Mouse (Mus musculus) lung, adult 18-20 months (tissue): Measurements from ENCODE around the gene Cmss1.
A peak's percentile ranks its signal among the peaks of the same experiment; 100 is the strongest.

ENCODE experiments used
- DNase-seq, 2 experiments: peaks; one replicate each; pipeline ENCODE4 v3.0.0; 2022; ENCODE audit warnings: mixed read lengths in 2 of 2

The Cmss1 gene

DNA sequence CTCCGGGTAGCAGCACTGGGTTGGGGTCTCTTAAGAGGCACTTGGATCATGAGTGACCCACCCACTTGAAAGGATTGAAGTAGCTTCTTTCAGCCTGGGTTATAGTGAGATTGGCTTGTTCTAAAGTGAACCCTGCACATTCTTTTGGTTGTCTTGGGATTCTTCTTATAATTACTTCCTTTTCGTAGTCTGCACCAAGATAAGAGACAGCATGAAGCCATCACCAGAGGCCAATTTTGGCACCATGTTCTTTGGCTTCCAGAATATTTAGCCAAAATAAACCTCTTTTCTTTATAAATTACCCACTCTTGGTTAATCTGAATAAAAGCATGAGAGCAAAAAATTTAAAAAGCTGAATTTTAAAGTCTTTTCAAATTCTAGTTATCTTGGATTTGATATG is 136.8 kb downstream of the Cmss1 start:
- no peak for DNase-seq

DNA sequence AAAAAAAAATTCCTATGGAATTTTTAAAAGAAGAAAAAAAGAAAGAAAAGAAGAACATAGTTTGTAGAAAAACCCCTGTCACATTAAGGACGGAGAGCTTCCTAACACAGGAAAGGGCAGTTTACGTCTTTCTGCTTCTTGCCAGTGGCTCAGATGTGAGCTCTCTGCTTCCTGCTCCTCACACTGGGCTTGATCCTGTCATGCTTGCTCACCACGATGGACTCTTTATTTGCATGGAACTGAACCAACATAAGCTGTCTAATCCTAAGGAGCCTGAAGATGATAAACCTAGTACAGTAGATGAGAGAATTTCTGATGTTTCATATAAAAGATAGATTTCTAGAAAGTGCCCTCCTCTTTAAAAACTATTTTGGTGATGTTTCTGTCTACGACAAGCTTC is 137.4 kb downstream of the Cmss1 start:
- no peak for DNase-seq

DNA sequence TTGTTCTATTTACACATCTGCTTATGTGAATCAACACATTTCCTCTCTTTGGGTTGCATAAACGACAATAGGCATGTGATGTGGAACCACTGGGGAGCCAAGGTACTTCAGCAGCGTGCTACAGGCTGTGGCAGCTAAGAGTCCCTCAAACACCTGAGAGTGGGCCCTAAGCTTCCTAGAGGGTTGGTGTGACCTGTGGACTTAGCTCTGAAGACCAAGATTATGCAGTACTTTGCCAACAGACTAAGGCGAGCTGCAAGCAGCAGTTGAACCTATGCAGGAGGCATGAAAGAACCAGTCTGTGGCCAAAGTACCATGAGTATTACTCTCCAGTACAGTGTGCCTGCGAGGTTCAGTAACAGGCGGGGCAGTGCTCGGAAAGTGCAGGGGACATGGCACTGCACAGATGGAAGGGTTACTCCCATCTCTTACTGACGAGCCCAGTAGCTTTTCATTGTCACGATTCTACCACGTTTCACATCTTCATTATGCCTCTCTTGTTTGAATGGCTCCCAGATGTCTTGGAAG is 141.2 kb downstream of the Cmss1 start:
- no peak for DNase-seq

DNA sequence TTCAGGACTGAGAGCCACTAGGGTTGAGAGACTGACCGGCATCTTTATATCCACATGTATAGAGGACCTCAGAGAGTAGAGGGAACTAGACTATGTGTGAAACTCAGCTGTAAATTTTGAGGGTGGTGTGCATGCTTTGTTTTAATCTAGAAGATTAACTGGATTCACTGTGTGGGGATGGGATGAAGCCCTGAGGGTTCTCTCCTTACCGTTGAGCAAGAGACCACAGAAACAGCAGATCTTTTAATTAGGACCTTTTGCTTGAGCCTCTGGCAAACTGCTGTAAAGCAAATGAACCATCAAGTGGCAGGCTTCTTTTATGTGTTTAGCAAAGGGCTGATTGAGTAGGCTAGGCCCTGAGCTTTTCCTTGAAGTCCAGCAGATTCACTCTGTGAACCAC is 150.7 kb downstream of the Cmss1 start:
- DNase-seq = no peak

DNA sequence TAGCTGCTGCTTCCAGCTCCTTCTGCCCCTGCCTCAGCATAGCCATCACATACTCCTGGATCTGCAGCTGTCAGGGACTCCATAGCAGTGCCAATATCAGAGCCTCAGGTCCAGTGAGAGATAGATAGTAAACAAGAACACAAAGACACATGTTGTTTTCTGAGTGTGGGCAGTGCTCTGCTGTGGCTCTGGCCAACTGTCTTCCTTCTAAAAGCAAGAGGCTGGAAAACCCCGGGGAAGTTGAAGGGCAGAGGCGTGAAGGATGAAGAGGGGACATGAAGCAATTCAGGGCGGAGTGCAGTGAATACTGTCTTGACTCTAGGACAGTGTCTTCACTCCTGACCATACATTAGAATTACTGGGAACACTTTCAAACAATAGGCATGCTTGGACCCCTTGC is 151.1 kb downstream of the Cmss1 start:
- DNase-seq = no peak

DNA sequence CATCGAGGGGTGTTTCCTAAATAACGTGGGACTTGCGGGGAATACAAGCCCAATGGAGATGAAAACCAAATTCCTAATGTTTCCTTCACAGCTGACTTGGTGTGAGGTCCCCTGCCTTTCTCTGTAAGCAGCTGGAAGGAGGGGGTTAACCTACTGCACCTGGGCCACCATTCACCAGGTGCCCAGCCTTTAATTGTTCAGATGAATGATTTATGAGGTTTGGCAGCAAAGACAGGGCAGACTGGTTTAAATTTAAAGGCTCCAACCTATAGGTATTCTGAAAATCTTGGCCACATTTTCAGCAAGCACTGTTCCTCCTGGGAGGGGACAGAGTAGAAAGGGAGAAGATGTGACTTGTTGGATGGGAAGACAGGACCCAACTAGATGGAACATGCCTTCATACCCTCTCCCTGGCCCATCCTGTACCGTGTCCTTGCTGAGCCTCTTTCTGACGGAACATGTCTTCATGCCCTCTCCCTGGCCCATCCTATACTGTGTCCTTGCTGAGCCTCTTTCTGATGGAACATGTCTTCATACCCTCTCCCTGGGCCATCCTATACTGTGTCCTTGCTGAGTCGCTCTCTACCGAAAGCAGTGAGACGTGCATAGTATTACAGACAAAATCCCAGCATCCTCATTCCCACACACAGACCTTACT is 152.4 kb downstream of the Cmss1 start:
- DNase-seq = no peak

DNA sequence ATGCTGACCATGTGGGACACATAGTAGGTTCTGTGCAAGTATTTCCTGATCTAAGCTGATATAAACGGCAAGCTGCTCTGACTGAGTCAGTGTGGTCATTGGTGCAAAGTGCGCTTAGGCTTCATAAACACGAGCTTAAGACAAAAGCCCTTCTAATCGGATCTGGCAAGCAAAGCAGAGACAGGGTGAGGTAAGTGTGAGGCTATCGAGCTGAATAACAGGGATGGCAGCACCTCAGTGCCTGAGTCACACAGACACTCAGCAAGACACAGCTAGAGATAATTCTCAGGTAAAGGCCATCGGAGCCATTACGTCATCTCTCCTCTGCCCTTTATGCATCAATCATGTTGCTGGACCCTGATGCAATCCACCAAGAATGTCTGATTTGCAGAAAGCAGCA is 153.7 kb downstream of the Cmss1 start:
- peak in 1 of 2 experiments; percentile 12 for DNase-seq

DNA sequence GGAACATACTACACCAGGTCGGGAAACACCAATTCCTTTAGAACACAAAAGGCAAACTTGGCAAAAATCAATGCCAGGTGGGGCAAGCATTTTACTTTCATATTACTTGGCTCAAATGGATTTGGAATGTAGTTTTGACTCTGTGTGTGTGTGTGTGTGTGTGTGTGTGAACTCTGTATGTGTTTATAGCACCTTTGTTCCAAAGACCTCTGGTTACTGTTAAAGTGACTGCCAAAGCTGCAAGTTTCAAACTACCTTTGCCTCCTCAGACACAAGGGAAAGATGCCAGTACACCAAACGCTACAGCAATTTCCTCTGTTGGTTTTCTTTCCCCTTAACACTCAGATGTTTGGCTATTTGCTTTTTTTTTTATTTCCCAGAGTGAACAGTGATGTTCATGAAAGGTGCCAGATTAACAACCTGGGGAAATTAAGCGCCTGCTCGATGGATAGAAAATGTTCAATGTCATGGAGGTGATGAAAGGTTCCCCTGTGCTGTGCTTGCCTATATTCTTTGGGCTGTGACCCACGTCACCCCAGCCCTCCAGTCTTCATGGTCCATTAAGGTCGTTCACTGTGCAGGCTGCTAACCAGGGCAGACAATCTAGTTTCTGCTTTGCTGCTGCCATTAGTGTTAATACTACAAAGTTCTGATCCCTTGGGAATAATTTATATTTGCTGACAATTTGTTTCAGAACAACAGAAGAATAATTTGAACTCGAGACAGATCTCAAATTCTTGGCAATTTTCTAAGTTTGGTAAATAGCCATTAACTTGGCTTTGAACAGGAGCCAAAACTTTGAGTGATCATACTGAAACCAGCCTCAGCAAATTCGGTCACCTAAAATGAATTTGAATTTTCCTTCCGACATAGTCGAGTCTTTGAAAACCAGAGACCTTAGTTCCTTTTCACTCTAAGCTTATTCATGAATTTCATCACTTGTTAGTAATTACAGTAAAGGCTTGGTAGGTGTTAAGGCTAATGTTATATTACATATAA is 161.3 kb downstream of the Cmss1 start:
- no peak for DNase-seq

DNA sequence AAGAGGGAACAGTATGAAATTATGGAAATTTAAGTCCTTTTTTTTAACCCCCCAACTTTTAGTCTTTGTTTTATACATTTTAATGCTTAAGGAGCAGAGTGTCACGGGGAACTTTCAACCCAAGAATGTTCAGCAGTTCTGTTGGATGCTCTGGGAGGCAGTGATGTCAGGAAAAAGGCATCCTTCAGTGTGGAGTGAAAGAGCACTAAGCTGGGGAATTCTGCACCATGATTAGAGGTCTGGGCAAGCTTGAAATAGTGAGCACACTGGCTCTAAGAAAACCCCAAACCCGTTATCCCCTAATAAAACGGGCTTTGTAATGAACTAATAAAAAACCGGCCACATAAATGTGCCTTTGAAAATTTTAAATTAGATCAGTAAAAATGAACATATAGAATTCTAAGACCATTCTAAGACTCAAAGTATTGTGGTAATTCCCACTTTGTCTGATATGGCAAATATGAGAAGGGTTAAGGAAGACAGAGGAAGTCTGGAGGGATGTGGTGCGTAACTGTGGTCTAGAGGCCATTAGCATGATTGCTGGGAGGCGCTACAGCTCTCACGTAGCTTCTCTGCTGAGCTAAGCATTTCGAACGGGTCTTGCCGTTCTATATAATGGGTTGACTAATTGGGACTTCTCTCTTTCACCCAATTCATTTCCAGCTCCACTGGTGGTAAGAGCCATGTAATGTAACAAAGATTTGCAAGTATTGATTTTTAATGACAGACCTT is 165.8 kb downstream of the Cmss1 start:
- DNase-seq = no peak

DNA sequence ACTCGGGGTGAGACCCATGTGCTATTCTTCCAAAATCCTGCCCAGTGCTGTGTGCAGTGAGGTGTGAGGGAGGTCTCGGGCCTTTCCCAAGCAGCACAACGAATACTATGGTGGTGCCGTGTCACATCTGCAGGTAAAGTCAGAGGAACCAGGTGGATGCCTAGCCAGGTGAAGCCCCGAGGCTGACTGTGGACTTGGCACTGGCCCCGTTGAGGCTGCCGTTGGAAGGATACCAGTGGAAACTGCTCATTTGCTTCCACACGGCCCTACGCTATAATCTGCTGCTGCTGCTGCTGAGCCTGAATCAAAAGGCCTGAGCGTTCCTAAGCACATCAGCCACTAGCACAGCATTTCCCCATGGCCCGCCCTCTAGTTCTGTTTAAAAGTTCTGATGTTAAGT is 167.5 kb downstream of the Cmss1 start:
- no peak for DNase-seq

DNA sequence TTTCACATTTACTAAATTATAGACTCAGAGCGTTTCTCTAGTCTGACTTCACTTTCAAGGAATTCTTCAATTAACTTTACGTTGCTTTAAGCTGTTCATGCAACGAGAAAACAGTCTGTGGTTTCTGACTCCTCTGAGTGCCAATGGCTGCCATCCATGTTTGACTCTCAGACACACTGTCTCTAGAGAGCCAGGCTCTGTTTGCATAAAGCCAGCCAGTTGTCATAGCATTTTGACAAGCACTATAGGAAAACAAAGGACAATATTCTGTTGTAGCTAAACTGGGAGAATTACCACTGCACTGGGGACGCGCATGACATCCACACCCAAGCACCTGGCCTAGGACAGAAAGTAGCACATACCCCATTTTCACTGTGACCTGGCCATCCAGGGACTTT is 168.4 kb downstream of the Cmss1 start:
- no peak for DNase-seq

DNA sequence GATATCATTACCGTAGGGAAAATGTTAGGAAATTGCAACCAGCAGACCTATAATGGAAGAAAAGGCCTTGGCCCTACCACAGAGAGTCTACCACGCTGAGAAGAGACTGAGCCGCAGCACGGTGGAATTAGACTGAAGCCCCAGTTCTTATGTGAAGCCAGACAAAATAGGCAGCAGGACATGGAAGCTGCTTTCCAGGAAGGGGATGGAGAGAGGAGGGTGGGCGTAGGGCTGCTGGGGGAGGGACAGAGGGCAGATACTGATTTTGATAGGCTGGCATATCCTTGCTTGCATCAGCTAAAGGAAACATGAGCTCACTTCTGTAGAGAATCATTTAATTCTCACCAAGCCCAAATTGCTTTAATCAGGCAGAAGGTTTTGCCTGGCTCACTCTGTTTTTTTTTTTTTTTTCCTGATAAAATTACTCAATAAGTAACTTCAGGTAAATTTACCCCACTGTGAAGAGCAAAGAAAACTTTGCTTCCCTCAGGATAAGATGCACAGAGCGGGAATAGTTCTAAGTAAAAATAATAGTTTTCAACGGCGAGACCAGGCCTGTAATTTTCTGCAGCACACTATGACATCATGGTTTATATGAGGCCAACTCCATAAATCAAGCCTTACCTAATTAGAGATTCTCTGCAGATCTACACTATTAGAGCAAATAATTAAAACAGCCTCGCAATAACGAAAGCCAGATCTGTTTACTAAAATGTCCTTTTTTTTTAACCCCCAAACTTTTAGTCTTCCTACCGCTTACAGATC is 169.0 kb downstream of the Cmss1 start:
- no peak for DNase-seq

DNA sequence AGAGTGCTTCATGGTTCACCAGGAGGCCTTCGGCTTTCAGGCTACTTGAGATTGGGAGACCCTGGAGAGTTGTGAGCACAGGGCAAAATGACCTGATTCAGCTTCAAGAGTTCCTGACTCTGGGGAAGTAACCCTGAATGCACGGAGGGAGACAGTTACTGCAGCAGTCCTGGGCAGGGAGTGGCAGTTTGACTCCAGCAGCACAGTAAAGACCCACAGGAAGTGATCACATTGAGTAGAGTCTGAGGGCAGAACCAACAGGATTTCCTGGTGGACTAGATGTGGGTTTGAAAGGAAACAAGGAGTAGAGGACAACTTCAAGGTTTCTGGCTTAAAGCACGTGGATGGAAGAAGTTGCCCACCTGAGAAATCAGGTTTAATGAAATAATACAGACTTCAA is 172.0 kb downstream of the Cmss1 start:
- no peak for DNase-seq

DNA sequence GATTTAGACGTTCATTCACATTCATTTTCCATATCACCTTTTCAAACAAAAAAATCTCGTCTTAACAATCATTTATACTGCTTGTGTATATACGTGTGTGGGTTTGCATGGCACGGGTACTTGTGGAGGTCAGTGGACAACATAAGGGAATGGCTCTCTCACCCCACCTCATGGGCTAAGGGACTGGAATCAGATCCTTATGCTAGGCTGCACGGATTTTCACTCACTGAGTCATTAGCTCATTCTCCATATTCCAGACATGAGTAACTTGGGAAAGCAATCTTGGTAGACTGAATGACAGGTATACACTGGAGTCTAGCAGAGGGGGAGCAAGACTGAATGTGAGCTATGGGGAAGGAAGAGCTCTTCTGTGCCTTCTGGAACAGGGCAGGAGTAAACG is 173.0 kb downstream of the Cmss1 start:
- DNase-seq = no peak

DNA sequence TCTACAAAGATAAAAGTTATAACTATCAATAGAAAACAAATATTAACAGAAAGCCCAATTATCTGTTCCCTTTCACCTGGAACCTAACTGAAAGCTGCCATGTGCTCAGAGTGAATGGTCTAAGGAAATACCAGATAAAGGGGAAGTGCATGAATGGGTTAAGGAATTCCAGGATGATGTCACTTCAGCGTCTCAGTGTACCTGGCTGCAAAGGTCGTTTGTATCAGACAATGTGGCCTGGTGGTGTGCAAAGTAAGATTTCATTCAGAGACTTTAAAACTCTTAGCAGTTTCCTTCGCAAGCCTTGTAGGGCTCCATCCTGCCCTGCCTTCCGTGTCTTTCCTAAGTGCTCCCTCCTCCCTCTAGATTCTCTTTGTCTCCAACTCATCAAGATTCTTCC is 173.5 kb downstream of the Cmss1 start:
- DNase-seq = no peak

DNA sequence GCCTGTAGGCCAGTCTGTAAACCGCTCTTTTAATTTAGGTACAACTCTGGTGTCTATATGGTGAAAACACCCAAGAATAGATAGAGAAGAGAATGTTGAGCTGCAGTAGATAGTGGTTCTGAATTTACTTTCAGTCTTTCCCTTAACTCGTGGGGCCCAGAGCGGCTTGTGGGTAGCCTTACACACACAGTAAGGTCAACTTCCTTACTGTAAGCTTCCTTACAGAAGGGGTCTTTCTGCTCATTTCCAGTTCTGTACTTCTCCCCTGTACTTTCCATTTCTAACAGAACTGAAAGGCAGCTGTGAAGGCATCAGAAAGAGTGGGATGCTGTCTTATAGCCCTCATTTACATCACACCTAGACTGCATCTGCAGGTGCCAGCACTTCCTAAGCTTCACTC is 175.4 kb downstream of the Cmss1 start:
- DNase-seq = no peak

DNA sequence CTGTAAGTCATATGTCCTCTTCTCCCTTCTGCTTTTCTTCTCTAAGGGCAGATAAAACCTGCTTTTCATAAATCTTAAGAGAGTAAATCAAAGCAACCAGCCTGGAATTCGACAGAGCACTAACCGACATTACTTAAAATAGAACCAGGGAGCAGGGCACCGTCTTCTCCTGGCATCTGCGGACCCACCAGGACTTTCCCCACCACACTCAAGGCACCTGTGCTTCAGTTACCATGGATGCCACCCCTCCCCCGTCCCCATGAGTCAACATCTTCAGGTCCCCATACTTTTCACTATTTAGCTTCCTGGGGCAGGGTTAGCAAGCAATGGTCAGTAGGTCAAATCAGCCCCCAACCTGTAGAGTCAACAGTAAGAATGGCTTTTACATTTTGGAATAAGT is 177.7 kb downstream of the Cmss1 start:
- DNase-seq = no peak

DNA sequence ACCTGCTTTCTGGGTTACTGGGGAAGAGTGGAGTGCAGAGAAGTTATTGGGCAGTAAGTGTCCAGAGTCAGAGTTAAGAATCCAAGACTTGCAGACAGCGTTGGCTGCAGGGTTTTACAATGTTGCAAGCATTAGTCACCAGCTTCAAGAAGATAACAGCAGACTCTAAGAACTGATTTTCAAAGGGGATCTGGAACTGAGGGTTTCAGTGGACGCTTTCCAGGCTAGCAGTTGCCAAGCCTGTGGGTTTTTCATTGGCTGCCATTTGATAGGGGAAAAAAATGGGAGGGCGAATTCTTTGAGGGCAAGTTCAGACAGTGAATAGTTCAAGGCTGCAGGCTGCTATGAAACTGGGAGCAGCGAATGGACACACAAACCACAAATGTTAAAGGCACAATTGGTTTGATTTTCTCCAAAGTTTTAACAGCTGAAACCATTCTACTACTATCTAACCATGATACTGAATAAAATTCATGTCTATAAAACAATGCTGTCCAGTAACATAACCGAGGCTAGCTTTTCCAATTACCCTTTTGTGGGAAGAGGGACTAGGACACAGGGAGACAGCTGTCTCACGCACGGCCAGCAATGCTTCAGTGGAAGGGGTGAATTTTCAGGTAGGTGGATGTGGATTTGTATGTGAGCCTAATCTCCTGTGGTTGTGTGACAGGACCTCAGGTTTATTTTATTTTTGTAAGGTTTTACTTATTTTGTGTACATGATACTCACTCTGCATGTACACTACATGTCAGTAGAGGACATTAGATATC is 179.0 kb downstream of the Cmss1 start:
- DNase-seq = peak; percentile 36 to 46

DNA sequence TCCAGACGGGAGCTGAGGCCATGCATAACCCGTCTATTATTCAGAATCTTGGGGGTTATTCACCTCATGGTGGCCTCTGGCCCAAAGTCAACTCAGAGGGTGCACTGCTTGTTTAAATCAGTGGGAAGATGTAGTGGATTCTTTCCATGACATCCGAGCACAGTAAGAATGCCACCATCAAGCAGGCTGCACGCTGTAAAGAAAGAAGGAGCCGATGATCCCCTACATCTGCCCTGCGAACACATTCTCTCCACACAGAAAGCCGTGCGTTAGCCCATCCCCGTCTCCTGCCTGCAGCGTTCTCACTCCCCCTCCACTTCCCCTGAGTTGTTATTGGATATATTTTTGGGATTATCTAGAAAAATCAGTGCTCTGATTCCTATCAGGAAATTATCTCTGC is 180.0 kb downstream of the Cmss1 start:
- DNase-seq = no peak

DNA sequence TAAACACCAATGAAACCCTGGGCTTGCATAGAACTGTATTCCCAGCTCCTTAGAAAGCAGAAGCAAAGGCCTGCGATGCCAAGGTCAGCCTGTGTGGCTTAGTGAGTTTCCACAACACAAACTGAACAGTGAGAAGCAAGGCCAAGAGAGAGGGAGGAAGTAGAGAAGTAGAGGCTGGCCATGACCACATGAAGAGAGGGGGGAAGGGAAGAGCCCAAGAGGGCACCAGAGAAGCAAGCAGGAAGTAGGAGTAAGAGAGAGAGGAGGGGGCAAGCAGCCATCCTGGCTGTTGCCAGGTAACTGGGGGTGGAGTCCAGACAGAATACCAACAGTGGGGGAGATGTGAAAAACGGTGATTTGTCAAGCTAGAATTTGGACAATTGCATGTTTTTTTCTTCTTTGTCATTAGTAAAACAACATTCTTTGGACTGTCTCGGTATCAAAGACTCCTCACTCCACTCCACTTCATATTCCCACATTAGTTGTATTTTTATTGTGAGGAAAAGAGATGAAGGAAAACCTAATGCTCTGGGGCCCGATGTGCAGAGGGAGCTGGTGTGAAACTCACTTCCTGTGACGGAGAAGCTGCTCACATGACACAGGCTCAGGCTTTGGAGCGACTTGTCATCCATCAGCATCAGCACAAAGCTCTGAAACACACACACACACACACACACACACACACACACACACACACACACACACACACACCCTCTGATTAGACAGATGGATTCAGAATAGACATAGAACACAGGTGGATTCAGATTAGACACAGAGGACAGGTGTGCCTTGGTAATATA is 183.5 kb downstream of the Cmss1 start:
- DNase-seq = peak; percentile 36 to 49
